Mouse (Mus musculus) brain, embryonic 14.5 days (tissue): ENCODE measurements around the gene Gm11214.

ENCODE experiments used
- CTCF ChIP-seq: fragments of 200-500 bp; IDR thresholded peaks from 2 replicates; pipeline ENCODE4 v1.5.1; 2012; ENCODE audit warnings: inconsistent platforms, mild to moderate bottlenecking, moderate library complexity, borderline replicate concordance; ENCODE audit not compliant: insufficient read depth, insufficient read length; ENCODE audit errors: extremely low read depth
- POLR2A ChIP-seq: fragments of 200-500 bp; IDR thresholded peaks from 2 replicates; pipeline ENCODE4 v1.6.1; 2012; ENCODE audit warnings: mild to moderate bottlenecking, inconsistent platforms, borderline replicate concordance; ENCODE audit not compliant: poor library complexity, insufficient read depth, insufficient read length, severe bottlenecking; ENCODE audit errors: extremely low read depth

- no peak for TF ChIP-seq CTCF
- no peak for TF ChIP-seq POLR2A
Measured at GRCm38 (mm10) chr4:63681557-63681956, 18.4 kb upstream of the Gm11214 start.
